20 mouse cellular contexts compared by ENCODE assay signal in the genomic region with DNA sequence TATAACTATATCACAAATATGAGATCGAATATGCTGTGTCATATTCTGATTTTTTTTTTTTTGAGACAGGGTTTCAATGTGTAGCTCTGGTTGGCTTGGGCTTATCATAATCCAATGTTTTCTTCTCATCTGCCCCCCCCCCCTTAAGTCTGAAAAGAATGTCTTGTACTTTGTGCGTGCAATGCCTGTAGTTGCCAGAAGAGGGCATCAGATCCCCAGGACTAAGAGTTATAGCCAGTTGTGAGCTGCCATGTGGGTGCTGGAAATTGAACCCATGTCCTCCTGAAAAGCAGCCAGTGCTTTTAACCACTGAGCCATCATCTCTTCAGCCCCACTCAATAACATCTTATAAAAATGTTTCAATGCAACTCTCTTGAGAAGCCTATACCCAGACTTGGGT. TPM values are rescaled to one million over a fixed set of nuclear protein-coding genes. Genes with fewer than 3 reads are reported as not detected.
DNase-seq lines count a peak whose midpoint lies in the region; ATAC-seq and TF ChIP-seq lines count a peak whose summit lies in the region.
"Had no signal": no experiment of that assay in that cellular context is flagged by ENCODE, and none has a peak within 500 bp of the region (broad histone marks: within the 10 kb centered on the region; RNA-seq: fewer than 3 reads in every experiment).

No protein-coding gene starts in this region.

- H3K27me3 ChIP-seq in kidney, postnatal 0 days (ENCODE audit: insufficient read depth, low read length), result no peaks in the 10 kb centered on the region
- H3K27me3 ChIP-seq in CH12.LX (replicated peaks), result peaks cover 30% of the 10 kb centered on the region
- H3K27me3 ChIP-seq: embryonic facial prominence, embryonic 15.5 days; Patski; stomach, embryonic 15.5 days had no signal

- H3K4me3 ChIP-seq in kidney, postnatal 0 days (replicated peaks; ENCODE audit: low read depth, low read length), result no peak overlapping the region
- H3K4me3 ChIP-seq in CH12.LX (replicated peaks in 1 of 3; ENCODE audit: low read depth in 2 of 3, low read length in 2 of 3, poor library complexity in 1 of 3), result no peak overlapping the region
- no peak overlapping the region for H3K4me3 ChIP-seq in bone marrow macrophage, adult 2 months (ENCODE audit: insufficient read depth, low read length)
- H3K4me3 ChIP-seq: embryonic facial prominence, embryonic 15.5 days; stomach, embryonic 15.5 days had no signal

- no peak for TF ChIP-seq EP300 in CH12.LX (IDR thresholded peaks at IDR 0.05; ENCODE audit: low read length)

- peak; percentile 54 for TF ChIP-seq CTCF in kidney, postnatal 0 days (IDR thresholded peaks at IDR 0.05; ENCODE audit: low read depth)
- TF ChIP-seq CTCF in CH12.LX (conservative IDR thresholded peaks at IDR 0.05 in 1 of 2, IDR thresholded peaks at IDR 0.05 in 1 of 2; ENCODE audit: low read depth in 2 of 2, low read length in 2 of 2), result peak; percentile 29 to 31; a peak in 2 of 4 replicates
- TF ChIP-seq CTCF in bone marrow macrophage, adult 2 months (IDR thresholded peaks at IDR 0.05; ENCODE audit: low read depth, low read length), result peak; percentile 39; the same call in 1 of the 2 replicates

- TF ChIP-seq POLR2A in CH12.LX (IDR thresholded peaks at IDR 0.05; ENCODE audit: low read depth, low read length), result no peak
- no peak for TF ChIP-seq POLR2A in bone marrow macrophage, adult 2 months (IDR thresholded peaks at IDR 0.05; ENCODE audit: borderline replicate concordance, low read depth, low read length)

- H3K27ac ChIP-seq in kidney, postnatal 0 days, result no peak overlapping the region
- H3K27ac ChIP-seq in CH12.LX (ENCODE audit: insufficient read depth, low read depth), result no peak overlapping the region
- H3K27ac ChIP-seq in bone marrow macrophage, adult 2 months (ENCODE audit: insufficient read depth, low read depth, low read length), result no peak overlapping the region
- H3K27ac ChIP-seq: embryonic facial prominence, embryonic 15.5 days; macrophage; stomach, embryonic 15.5 days had no signal

- H3K4me1 ChIP-seq in kidney, postnatal 0 days (replicated peaks; ENCODE audit: insufficient read depth, low read length), result no peaks in the 10 kb centered on the region
- H3K4me1 ChIP-seq in CH12.LX (ENCODE audit: control insufficient read depth in 1 of 2, insufficient read depth in 2 of 2), result no peaks in the 10 kb centered on the region
- H3K4me1 ChIP-seq in bone marrow macrophage, adult 2 months (ENCODE audit: control insufficient read depth, insufficient read depth, low read length), result no peaks in the 10 kb centered on the region
- H3K4me1 ChIP-seq: embryonic facial prominence, embryonic 15.5 days; stomach, embryonic 15.5 days had no signal

- intact Hi-C loops in heart, postnatal 14 days (cut with DNase I), result no loop called here
- intact Hi-C loops in gastrocnemius, postnatal 36 days (cut with DNase I), result no loop called here

- no peak overlapping the region for H3K4me2 ChIP-seq in kidney, postnatal 0 days (ENCODE audit: low read length)
- H3K4me2 ChIP-seq in CH12.LX (ENCODE audit: insufficient read depth, low read depth, poor library complexity, severe bottlenecking), result no peak overlapping the region
- H3K4me2 ChIP-seq: embryonic facial prominence, embryonic 15.5 days; stomach, embryonic 15.5 days had no signal

- H3K9me3 ChIP-seq in kidney, postnatal 0 days (replicated peaks; ENCODE audit: low read length), result no peaks in the 10 kb centered on the region
- peaks cover 19% of the 10 kb centered on the region for H3K9me3 ChIP-seq in CH12.LX (replicated peaks; ENCODE audit: low read length)
- H3K9me3 ChIP-seq: embryonic facial prominence, embryonic 15.5 days; stomach, embryonic 15.5 days had no signal

- dilution Hi-C loops in CH12.LX (cut with MboI; ENCODE audit: extremely low pct_ligation_motif_present, extremely low pct_unique_long_range_greater_than_20kb, low sequenced_read_pairs), result no loop called here

- H3K79me2 ChIP-seq in CH12.LX (replicated peaks; ENCODE audit: control insufficient read depth, extremely low read depth, insufficient read depth, poor library complexity, severe bottlenecking), result no peaks in the 10 kb centered on the region

- 95% methylated on average over 2 of the region's 2 CpGs for WGBS in kidney, postnatal 0 days

- in situ Hi-C loops in CH12.LX (cut with MboI; ENCODE audit: low pct_ligation_motif_present, low pct_unique_long_range_greater_than_20kb, low sequenced_read_pairs), result no loop called here

- ATAC-seq in kidney, postnatal 0 days (replicated peaks; ENCODE audit: low FRiP score, low read depth), result no peak
- ATAC-seq: intestine, embryonic 16.5 days; Patski had no signal

- H3K9ac ChIP-seq in kidney, postnatal 0 days (ENCODE audit: low read depth, low read length), result no peak overlapping the region
- H3K9ac ChIP-seq in CH12.LX (ENCODE audit: insufficient read depth, low read depth), result no peak overlapping the region
- H3K9ac ChIP-seq: embryonic facial prominence, embryonic 15.5 days; stomach, embryonic 15.5 days had no signal

- DNase-seq in kidney, postnatal 0 days (ENCODE audit: low spot score), result no peak
- DNase-seq in kidney, postnatal 25 days, result no peak
- DNase-seq in 3T3-L1 (ENCODE audit: low read depth, low spot score) (peak; percentile 20), CH12.LX (ENCODE audit: extremely low read depth) (no peak)
- no peak for DNase-seq in heart, postnatal 14 days
- DNase-seq in gastrocnemius, postnatal 36 days, result no peak
- DNase-seq in ovary, adult 18-20 months (ENCODE audit: low spot score), result no peak
- DNase-seq: adrenal gland, adult 8-10 months; heart, adult 11 months; heart, postnatal 10 days had no signal

- no peak; the same call in 1 of the 2 replicates for TF ChIP-seq RAD21 in CH12.LX (IDR thresholded peaks at IDR 0.05; ENCODE audit: low read depth, low read length)

- H3K36me3 ChIP-seq in kidney, postnatal 0 days (ENCODE audit: insufficient read depth, low read length), result no peaks in the 10 kb centered on the region
- H3K36me3 ChIP-seq in CH12.LX (replicated peaks in 1 of 2; ENCODE audit: control insufficient read depth in 1 of 2, insufficient read depth in 1 of 2, low read length in 1 of 2), result no peaks in the 10 kb centered on the region
- H3K36me3 ChIP-seq: embryonic facial prominence, embryonic 15.5 days; stomach, embryonic 15.5 days had no signal

TF ChIP-seq in CH12.LX, 34 proteins besides CTCF, POLR2A, EP300 and RAD21:
- TF ChIP-seq JUND (conservative IDR thresholded peaks at IDR 0.05; ENCODE audit: low read depth, low read length) (no peak), ZKSCAN1 (IDR thresholded peaks at IDR 0.05; ENCODE audit: borderline replicate concordance, low read depth, low read length) (no peak), MAFK (IDR thresholded peaks at IDR 0.05; ENCODE audit: insufficient replicate concordance, low read length) (no peak), USF1 (IDR thresholded peaks at IDR 0.05; ENCODE audit: low read depth, low read length) (no peak), CHD2 (IDR thresholded peaks at IDR 0.05; ENCODE audit: low read length) (no peak), KAT2A (IDR thresholded peaks at IDR 0.05; ENCODE audit: insufficient replicate concordance, low read length) (no peak), NELFE (IDR thresholded peaks at IDR 0.05; ENCODE audit: low read depth, low read length) (no peak), TBP (conservative IDR thresholded peaks at IDR 0.05; ENCODE audit: low read depth, low read length) (no peak), GABPA (IDR thresholded peaks at IDR 0.05; ENCODE audit: insufficient replicate concordance, low read depth, low read length) (no peak)
TF ChIP-seq in CH12.LX: peak in this region for 0.

RNA-seq across cellular contexts. Expression of a gene that starts 8.2 kb away (rescaled TPM):
- polyA plus RNA-seq in kidney, postnatal 0 days (2015; fragmentation: Nextera tagmentation; extraction: Ambion mirVana), result 18.3 and 19.4 TPM in 2 replicates
- total RNA-seq in CH12.LX (2012; rRNA removed) (2.1 and 2.7 TPM in 2 replicates), CH12.LX (2014; rRNA removed) (0.34 and 0.54 TPM in 2 replicates)
- 0.48 and 0.99 TPM in 2 replicates for polyA plus RNA-seq in CH12.LX (2012; ENCODE audit: insufficient read length, low read depth)
- polyA plus RNA-seq in bone marrow macrophage, adult 2 months (2012; ENCODE audit: insufficient read depth, insufficient read length, missing spikeins), result 72.1 and 72.5 TPM in 2 replicates
- total RNA-seq in heart, postnatal 14 days (2021), result 1 to 10 TPM; 7.4 to 7.7 TPM
- under 1 TPM; 0.66 to 0.74 TPM for total RNA-seq in gastrocnemius, postnatal 36 days (2021)
- total RNA-seq: monocyte, adult 5-6 weeks; neutrophil, adult 5-6 weeks had no signal

RNA-seq across cellular contexts. Expression of a gene that starts 19.8 kb away (rescaled TPM):
- 29.6 and 34.8 TPM in 2 replicates for polyA plus RNA-seq in kidney, postnatal 0 days (2015; fragmentation: Nextera tagmentation; extraction: Ambion mirVana)
- total RNA-seq in CH12.LX (2012; rRNA removed), result 39.6 and 50.3 TPM in 2 replicates
- total RNA-seq in CH12.LX (2014; rRNA removed), result 44.1 and 44.9 TPM in 2 replicates
- polyA plus RNA-seq in CH12.LX (2012; ENCODE audit: insufficient read length, low read depth), result 36.2 and 38.8 TPM in 2 replicates
- 28.6 and 29.5 TPM in 2 replicates for polyA plus RNA-seq in bone marrow macrophage, adult 2 months (2012; ENCODE audit: insufficient read depth, insufficient read length, missing spikeins)
- 1 to 10 TPM; 9.0 to 9.3 TPM for total RNA-seq in heart, postnatal 14 days (2021)
- 1 to 10 TPM; 7.1 to 7.7 TPM for total RNA-seq in gastrocnemius, postnatal 36 days (2021)

RNA-seq across cellular contexts. Expression of a gene that starts 44.1 kb away (rescaled TPM):
- 3.8 and 4.2 TPM in 2 replicates for polyA plus RNA-seq in kidney, postnatal 0 days (2015; fragmentation: Nextera tagmentation; extraction: Ambion mirVana)
- 0.21 TPM in 1 of 2 replicates, not detected in the other for total RNA-seq in CH12.LX (2012; rRNA removed)
- not detected in 2 replicates for total RNA-seq in CH12.LX (2014; rRNA removed)
- not detected in 2 replicates for polyA plus RNA-seq in CH12.LX (2012; ENCODE audit: insufficient read length, low read depth)
- not detected in 2 replicates for polyA plus RNA-seq in bone marrow macrophage, adult 2 months (2012; ENCODE audit: insufficient read depth, insufficient read length, missing spikeins)
- total RNA-seq in heart, postnatal 14 days (2021), result 1 to 10 TPM; 1.5 to 1.8 TPM
- total RNA-seq in gastrocnemius, postnatal 36 days (2021), result not detected
- total RNA-seq: common myeloid progenitor, adult 5-6 weeks; liver, adult 2 months; monocyte, adult 5-6 weeks; neutrophil, adult 5-6 weeks had no signal
- polyA plus RNA-seq: liver, adult 2 months had no signal
